Mouse (Mus musculus) right cerebral cortex, adult 2 months (tissue): Measurements from ENCODE around the gene Gfi1b.

ENCODE experiments used
- DNase-seq, 2 experiments: peaks; one replicate each; pipeline ENCODE4 v3.0.0; 2021 to 2022; ENCODE audit warnings: low spot score in 2 of 2

The Gfi1b gene

GRCm38 (mm10) chr2:28622521-28623124, 841 bp upstream of the Gfi1b start:
- DNase-seq = no peak

GRCm38 (mm10) chr2:28621111-28621510, 671 bp downstream of the Gfi1b start:
- DNase-seq = no peak

- DNase-seq = no peak
Observed at GRCm38 (mm10) chr2:28620522-28620921, 1.3 kb downstream of the Gfi1b start.

GRCm38 (mm10) chr2:28619369-28619768, 2.4 kb downstream of the Gfi1b start:
- no peak for DNase-seq

- DNase-seq = no peak
Observed at GRCm38 (mm10) chr2:28618777-28619336, 2.9 kb downstream of the Gfi1b start.

GRCm38 (mm10) chr2:28617498-28618486, 4.0 kb downstream of the Gfi1b start:
- no peak for DNase-seq

- no peak for DNase-seq
Observed at GRCm38 (mm10) chr2:28616874-28617273, 4.9 kb downstream of the Gfi1b start.

- no peak for DNase-seq
Observed at GRCm38 (mm10) chr2:28616358-28616757, 5.4 kb downstream of the Gfi1b start.

GRCm38 (mm10) chr2:28613599-28613998, 8.2 kb downstream of the Gfi1b start:
- DNase-seq = no peak

- DNase-seq = no peak
Observed at GRCm38 (mm10) chr2:28612436-28613063, 9.2 kb downstream of the Gfi1b start.

- DNase-seq = no peak
Observed at GRCm38 (mm10) chr2:28611407-28611787, 10.4 kb downstream of the Gfi1b start.

GRCm38 (mm10) chr2:28610716-28611406, 10.9 kb downstream of the Gfi1b start:
- no peak for DNase-seq

- no peak for DNase-seq
Observed at GRCm38 (mm10) chr2:28609851-28610250, 11.9 kb downstream of the Gfi1b start.

- DNase-seq = no peak
Observed at GRCm38 (mm10) chr2:28607341-28608165, 14.2 kb downstream of the Gfi1b start.

- DNase-seq = no peak
Observed at GRCm38 (mm10) chr2:28606601-28607340, 15.0 kb downstream of the Gfi1b start.

- no peak for DNase-seq
Observed at GRCm38 (mm10) chr2:28605789-28606541, 15.8 kb downstream of the Gfi1b start.

- no peak for DNase-seq
Observed at GRCm38 (mm10) chr2:28603542-28603941, 18.2 kb downstream of the Gfi1b start.

- no peak for DNase-seq
Observed at GRCm38 (mm10) chr2:28601720-28602590, 19.8 kb downstream of the Gfi1b start.
